Mouse (Mus musculus) liver, embryonic 14.5 days (tissue): ENCODE measurements around the gene Cyp2g1. TPM values are rescaled to one million over a fixed set of nuclear protein-coding genes. Genes with fewer than 3 reads are reported as not detected.

Experiments used
- ATAC-seq: fragments of 200-750 bp; cut with Nextera tagmentation; 2 replicates; pipeline ENCODE4 v1.8.0; 2017; ENCODE audit warnings: moderate number of reproducible peaks, mild to moderate bottlenecking, moderate library complexity; ENCODE audit not compliant: insufficient read depth
- DNase-seq, 3 experiments: peaks; one replicate each; pipeline ENCODE4 v3.0.0-alpha.2; 2012 to 2013; ENCODE audit warnings: low read depth in 3 of 3, low spot score in 3 of 3
- H3K27ac ChIP-seq: fragments of 300-500 bp; sonication (generic); 2 replicates; pipeline ENCODE4 v1.5.1; 2014; ENCODE audit warnings: moderate library complexity, mild to moderate bottlenecking, control low read depth, inconsistent platforms
- H3K27me3 ChIP-seq: fragments of 300-500 bp; sonication (generic); 2 replicates; pipeline ENCODE4 v1.6.1; 2014; ENCODE audit warnings: mild to moderate bottlenecking, low read length, moderate library complexity; ENCODE audit not compliant: control insufficient read depth, insufficient read depth
- H3K36me3 ChIP-seq: fragments of 300-500 bp; sonication (generic); replicated peaks from 2 replicates; pipeline ENCODE4 v1.6.1; 2014; ENCODE audit warnings: low read depth; ENCODE audit not compliant: control insufficient read depth, insufficient read depth
- H3K4me1 ChIP-seq, 2 experiments: fragments of 200-500 bp in 1 of 2; fragments of 300-500 bp in 1 of 2; sonication (generic) in 1 of 2; replicated peaks; 2 replicates each; pipeline ENCODE4 v1.6.1; 2012 to 2014; ENCODE audit warnings: antibody characterized with exemption in 1 of 2, inconsistent platforms in 1 of 2, low read length in 1 of 2; ENCODE audit not compliant: control insufficient read depth in 2 of 2, insufficient read depth in 2 of 2
- H3K4me2 ChIP-seq: fragments of 300-500 bp; sonication (generic); 2 replicates; pipeline ENCODE4 v1.6.1; 2014; ENCODE audit warnings: low read depth, mild to moderate bottlenecking, control low read depth, moderate library complexity
- H3K4me3 ChIP-seq, 2 experiments: fragments of 200-500 bp in 1 of 2; fragments of 300-500 bp in 1 of 2; sonication (generic) in 1 of 2; 2 replicates each; pipeline ENCODE4 v1.5.1; 2012 to 2014; ENCODE audit warnings: low read depth in 2 of 2, low read length in 2 of 2, mild to moderate bottlenecking in 2 of 2, control low read depth in 1 of 2, inconsistent platforms in 1 of 2, moderate library complexity in 1 of 2; ENCODE audit not compliant: insufficient read depth in 1 of 2
- H3K9ac ChIP-seq: fragments of 300-500 bp; sonication (generic); replicated peaks from 2 replicates; pipeline ENCODE4 v1.6.1; 2014; ENCODE audit warnings: mild to moderate bottlenecking, control low read depth, moderate library complexity
- H3K9me3 ChIP-seq: fragments of 300-500 bp; sonication (generic); 2 replicates; pipeline ENCODE4 v1.6.1; 2016; ENCODE audit warnings: low read length, mixed read lengths; ENCODE audit not compliant: control insufficient read depth
- CTCF ChIP-seq: IDR thresholded peaks from 2 replicates; pipeline ENCODE4 v1.5.1; 2016; ENCODE audit warnings: antibody characterized with exemption, low read depth, control low read depth
- EP300 ChIP-seq: IDR thresholded peaks from 2 replicates; pipeline ENCODE4 v1.6.1; 2016; ENCODE audit warnings: antibody characterized with exemption, low read depth
- WGBS: fragments of 180-500 bp; shearing (Covaris S2); extraction: QIAGEN DNeasy Blood & Tissue Kit; methylation state at CpG from one replicate; pipeline ENCODE4 v1.1.7; 2014; ENCODE audit not compliant: insufficient replicate concordance; 5-methylcytosine and 5-hydroxymethylcytosine counted together
- polyA plus RNA-seq, 2 experiments: library from polyadenylated mRNA; depleted of rRNA in 1 of 2; stranded (reverse) in 1 of 2; unstranded in 1 of 2; fragments of >200 nt; fragmentation: Nextera tagmentation in 1 of 2; extraction: Ambion mirVana in 1 of 2; gene quantifications; 2 replicates each; pipeline versions ENCODE4 v1.2.1 to v1.2.3; 2012 to 2014

Gene Cyp2g1
- not detected in 2 replicates for polyA plus RNA-seq (2012; rRNA removed)
- not detected in 2 replicates for polyA plus RNA-seq (2014; fragmentation: Nextera tagmentation; extraction: Ambion mirVana)

- no peak within 1 kb of the TSS for H3K9ac ChIP-seq
- WGBS: 62% methylated on average over 2 of the region's 2 CpGs
- no peaks in the 10 kb centered on the region for H3K27me3 ChIP-seq
- no peak for ATAC-seq
- TF ChIP-seq EP300 (no peak), CTCF (no peak)
- no peak for DNase-seq
- H3K4me3 ChIP-seq: no peak within 1 kb of the TSS
- H3K4me1 ChIP-seq: no peaks in the 10 kb centered on the region
- H3K36me3 ChIP-seq: no peaks in the 10 kb centered on the region
- H3K27ac ChIP-seq: no peak within 1 kb of the TSS
- no peaks in the 10 kb centered on the region for H3K9me3 ChIP-seq
- no peak within 1 kb of the TSS for H3K4me2 ChIP-seq
Observed at GRCm38 (mm10) chr7:26808592-26808991, at the start of gene Cyp2g1. Cyp2g1 (plus strand) TSS chr7:26808892.

- H3K27me3 ChIP-seq: no peaks in the 10 kb centered on the region
- H3K4me1 ChIP-seq: no peaks in the 10 kb centered on the region
- no peak for ATAC-seq
- DNase-seq: no peak
- no peak overlapping the region for H3K27ac ChIP-seq
- H3K4me2 ChIP-seq: no peak overlapping the region
- H3K4me3 ChIP-seq: no peak overlapping the region
- no peak overlapping the region for H3K9ac ChIP-seq
- TF ChIP-seq EP300: no peak
- TF ChIP-seq CTCF: peak; percentile 48; the same call in 1 of the 2 replicates
- H3K36me3 ChIP-seq: no peaks in the 10 kb centered on the region
- WGBS: 50% methylated on average over 1 of the region's 1 CpGs
- H3K9me3 ChIP-seq: no peaks in the 10 kb centered on the region
Observed at GRCm38 (mm10) chr7:26767084-26767483, 41.6 kb upstream of the Cyp2g1 start.

DNA sequence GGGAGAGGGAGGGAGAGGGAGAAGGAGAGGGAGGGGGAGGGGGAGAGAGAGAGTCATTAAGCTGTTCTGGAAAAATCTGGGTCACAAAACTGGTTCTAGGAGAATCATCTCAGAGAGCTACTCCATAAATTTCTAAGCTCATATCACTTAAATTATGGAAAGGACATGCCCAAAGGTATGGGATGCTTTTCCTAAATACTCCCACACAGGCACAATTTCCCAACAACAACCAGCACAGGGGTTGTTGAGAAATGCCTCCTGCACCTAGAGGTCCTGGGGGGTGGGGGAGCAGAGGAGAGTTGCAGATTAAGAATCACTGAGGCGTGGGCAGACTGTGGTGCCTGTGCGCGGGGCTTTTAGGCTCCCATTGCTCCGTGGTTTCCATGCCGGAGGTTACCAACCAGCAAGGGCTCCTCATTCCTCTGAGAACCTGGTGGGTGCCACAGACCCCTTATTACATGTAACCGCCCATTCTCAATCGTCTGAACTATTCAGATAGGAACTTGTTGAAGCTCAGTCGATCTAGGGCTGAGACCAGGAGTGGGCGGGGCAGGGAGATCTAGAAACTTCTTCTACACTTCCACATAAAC is 38.7 kb upstream of the Cyp2g1 start:
- no peak overlapping the region for H3K9ac ChIP-seq
- ATAC-seq (no peak), DNase-seq (no peak)
- no peak overlapping the region for H3K4me3 ChIP-seq
- H3K4me1 ChIP-seq: no peaks in the 10 kb centered on the region
- no peaks in the 10 kb centered on the region for H3K27me3 ChIP-seq
- no peak overlapping the region for H3K27ac ChIP-seq
- TF ChIP-seq EP300 (no peak), CTCF (no peak)
- H3K9me3 ChIP-seq: no peaks in the 10 kb centered on the region
- no peaks in the 10 kb centered on the region for H3K36me3 ChIP-seq
- H3K4me2 ChIP-seq: no peak overlapping the region
- WGBS: 62% methylated on average over 9 of the region's 9 CpGs

- H3K27me3 ChIP-seq: no peaks in the 10 kb centered on the region
- no peak overlapping the region for H3K4me2 ChIP-seq
- no peak overlapping the region for H3K4me3 ChIP-seq
- WGBS: 46% methylated on average over 3 of the region's 3 CpGs
- no peak overlapping the region for H3K27ac ChIP-seq
- H3K9me3 ChIP-seq: no peaks in the 10 kb centered on the region
- no peak for ATAC-seq
- TF ChIP-seq CTCF (no peak), EP300 (no peak)
- no peak for DNase-seq
- no peak overlapping the region for H3K9ac ChIP-seq
- no peaks in the 10 kb centered on the region for H3K36me3 ChIP-seq
- H3K4me1 ChIP-seq: no peaks in the 10 kb centered on the region
Observed at GRCm38 (mm10) chr7:26772866-26773586, 35.7 kb upstream of the Cyp2g1 start.

DNA sequence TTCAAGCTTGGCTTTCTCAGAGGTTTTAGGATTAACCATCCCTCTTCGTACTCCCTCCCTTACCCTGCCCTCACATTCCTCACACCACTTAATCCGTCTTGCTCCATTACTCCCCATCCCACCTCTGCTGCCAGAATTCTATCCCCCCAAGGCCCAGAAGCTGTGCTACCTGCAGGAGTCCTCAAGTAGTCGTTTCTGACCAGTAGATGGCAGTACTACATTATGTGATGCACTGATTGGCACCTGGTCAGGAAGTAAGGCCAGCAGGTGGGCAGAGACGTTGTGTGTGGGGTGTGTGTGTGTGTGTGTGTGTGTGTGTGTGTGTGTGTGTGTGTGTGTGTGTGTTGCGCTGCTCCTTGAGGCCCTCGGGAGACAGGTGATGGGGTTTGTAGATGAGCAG is 32.8 kb upstream of the Cyp2g1 start:
- ATAC-seq (no peak), DNase-seq (no peak)

More for the DNA sequence above, 32.8 kb upstream of the Cyp2g1 start:
- Histone ChIP-seq H3K4me3 (no peak overlapping the region), H3K9ac (no peak overlapping the region), H3K4me2 (no peak overlapping the region), H3K36me3 (no peaks in the 10 kb centered on the region), H3K9me3 (no peaks in the 10 kb centered on the region), H3K27ac (no peak overlapping the region), H3K4me1 (no peaks in the 10 kb centered on the region), H3K27me3 (no peaks in the 10 kb centered on the region)
- 13% methylated on average over 6 of the region's 6 CpGs for WGBS
- TF ChIP-seq EP300: no peak
- TF ChIP-seq CTCF: peak; percentile 54
